Mouse (Mus musculus) CD4-positive, CD25-positive, alpha-beta regulatory T cell, adult 4 months (primary cell): ENCODE measurements around the gene Rnf5. TPM values are rescaled to one million over a fixed set of nuclear protein-coding genes. Genes with fewer than 3 reads are reported as not detected.

ENCODE experiments used
- ATAC-seq: one replicate; pipeline ENCODE4 v1.8.0; 2017
- polyA plus RNA-seq, 2 experiments: library from polyadenylated mRNA; unstranded; fragments of 100-300 nt; shearing (Covaris generic); gene quantifications; one replicate each; pipeline ENCODE4 v1.2.1; 2017

Rnf5 gene
- polyA plus RNA-seq, 2 experiments from 2014 or later, result 68.0 to 75.0 TPM

DNA sequence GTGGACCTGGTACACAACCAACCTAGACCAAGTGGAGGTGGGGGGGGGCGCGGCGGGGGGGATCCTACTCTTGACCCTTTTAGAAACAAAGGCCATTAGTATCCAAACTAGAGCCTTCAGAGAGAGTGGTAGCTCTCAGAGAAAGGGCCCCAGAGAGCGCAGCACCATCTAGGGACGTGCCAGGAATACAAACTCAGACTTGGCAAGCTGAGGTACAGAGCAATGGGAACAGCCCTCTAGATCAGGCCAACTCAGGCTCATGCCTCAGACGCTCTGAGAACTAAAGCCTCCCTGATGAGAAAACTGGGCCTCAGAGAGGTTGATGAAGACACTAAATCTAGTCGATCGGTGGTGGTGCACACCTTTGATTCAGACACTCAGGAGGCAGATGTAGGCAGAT lies 18.4 kb downstream of the Rnf5 start:
- no peak for ATAC-seq

GRCm38 (mm10) chr17:34583819-34584218 lies 19.7 kb downstream of the Rnf5 start:
- no peak for ATAC-seq

DNA sequence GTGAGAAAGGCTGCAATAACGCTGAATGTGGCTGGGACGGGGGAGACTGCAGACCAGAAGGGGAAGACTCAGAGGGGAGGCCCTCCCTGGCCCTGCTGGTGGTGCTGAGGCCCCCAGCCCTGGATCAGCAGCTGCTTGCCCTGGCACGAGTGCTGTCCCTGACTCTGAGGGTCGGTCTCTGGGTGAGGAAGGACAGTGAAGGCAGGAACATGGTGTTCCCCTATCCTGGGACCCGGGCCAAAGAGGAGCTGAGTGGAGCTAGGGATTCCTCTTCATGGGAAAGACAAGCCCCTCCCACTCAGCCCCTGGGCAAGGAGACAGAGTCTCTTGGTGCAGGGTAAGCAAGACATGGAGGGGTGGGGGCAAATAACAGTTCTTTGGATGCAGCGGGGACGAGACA lies 20.1 kb downstream of the Rnf5 start:
- ATAC-seq, result no peak

DNA sequence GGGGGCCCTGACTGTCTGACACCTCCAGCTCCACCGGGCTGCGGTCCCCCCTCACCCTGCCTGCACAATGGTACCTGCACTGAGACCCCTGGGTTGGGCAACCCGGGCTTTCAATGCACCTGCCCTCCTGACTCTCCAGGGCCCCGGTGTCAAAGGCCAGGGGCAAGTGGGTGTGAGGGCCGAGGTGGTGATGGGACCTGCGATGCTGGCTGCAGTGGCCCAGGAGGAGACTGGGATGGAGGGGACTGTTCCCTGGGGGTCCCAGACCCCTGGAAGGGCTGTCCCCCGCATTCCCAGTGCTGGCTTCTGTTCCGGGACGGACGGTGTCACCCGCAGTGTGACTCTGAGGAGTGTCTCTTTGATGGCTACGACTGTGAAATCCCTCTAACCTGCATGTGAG lies 21.0 kb downstream of the Rnf5 start:
- no peak for ATAC-seq

DNA sequence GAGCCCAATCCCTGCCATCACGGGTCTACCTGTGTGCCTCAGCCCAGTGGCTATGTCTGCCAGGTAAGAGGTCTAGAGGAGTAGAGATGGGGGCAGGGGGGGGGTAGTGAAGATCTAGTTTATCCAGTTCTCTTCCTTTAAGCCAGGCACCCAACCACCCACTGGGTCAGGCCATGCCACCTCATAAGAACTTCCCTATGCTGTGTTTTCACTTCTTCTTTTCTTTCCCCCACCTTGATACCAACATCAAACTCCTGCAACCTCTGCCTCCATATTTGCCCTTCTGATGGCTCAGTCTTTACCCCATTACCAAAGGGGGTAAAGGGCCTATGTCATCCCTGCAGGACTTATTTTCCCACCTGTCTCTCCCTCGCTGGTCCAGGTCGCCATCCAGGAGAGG lies 25.4 kb downstream of the Rnf5 start:
- no peak for ATAC-seq

DNA sequence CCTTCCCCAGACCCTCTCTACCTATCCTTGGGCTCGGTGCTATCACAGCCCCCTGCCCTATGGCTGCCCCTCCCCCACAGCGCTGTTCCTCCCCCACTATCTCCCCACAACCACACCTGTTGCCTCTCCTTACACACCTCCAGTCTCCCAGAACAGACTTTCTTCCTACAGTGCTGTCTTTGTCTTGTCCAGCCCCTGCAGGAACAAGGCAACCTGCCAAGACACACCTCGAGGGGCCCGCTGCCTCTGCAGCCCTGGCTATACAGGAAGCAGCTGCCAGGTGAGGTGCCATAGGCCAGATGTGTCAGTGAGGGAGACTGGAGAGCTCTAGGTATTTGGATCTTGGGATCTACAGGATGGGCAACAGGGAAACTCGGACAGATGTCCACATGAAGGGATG lies 26.9 kb downstream of the Rnf5 start:
- no peak for ATAC-seq

- ATAC-seq, result no peak
Observed at GRCm38 (mm10) chr17:34572361-34572760, 31.1 kb downstream of the Rnf5 start.

- no peak for ATAC-seq
Observed at GRCm38 (mm10) chr17:34571875-34572274, 31.6 kb downstream of the Rnf5 start.

GRCm38 (mm10) chr17:34569919-34570318 lies 33.6 kb downstream of the Rnf5 start:
- ATAC-seq, result no peak

GRCm38 (mm10) chr17:34568421-34568820 lies 35.1 kb downstream of the Rnf5 start:
- ATAC-seq, result no peak

DNA sequence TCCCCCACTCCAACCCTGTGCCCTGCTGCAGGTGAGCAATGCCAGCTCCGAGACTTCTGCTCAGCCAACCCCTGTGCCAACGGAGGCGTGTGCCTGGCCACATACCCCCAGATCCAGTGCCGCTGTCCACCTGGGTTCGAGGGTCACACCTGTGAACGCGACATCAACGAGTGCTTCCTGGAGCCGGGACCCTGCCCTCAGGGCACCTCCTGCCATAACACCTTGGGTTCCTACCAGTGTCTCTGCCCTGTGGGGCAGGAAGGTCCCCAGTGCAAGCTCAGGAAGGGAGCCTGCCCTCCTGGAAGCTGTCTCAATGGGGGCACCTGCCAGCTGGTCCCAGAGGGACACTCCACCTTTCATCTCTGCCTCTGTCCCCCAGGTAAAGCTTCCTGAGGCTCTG lies 36.2 kb downstream of the Rnf5 start:
- no peak for ATAC-seq

- no peak for ATAC-seq
Observed at GRCm38 (mm10) chr17:34564796-34565195, 38.7 kb downstream of the Rnf5 start.

- no peak for ATAC-seq
Observed at GRCm38 (mm10) chr17:34564003-34564421, 39.5 kb downstream of the Rnf5 start, which contains the start of gene Notch4. Gene Notch4, plus strand, starts transcription at chr17:34564268.

GRCm38 (mm10) chr17:34563354-34563753 lies 40.1 kb downstream of the Rnf5 start:
- ATAC-seq, result no peak

GRCm38 (mm10) chr17:34562595-34562994 lies 40.9 kb downstream of the Rnf5 start:
- ATAC-seq, result no peak

GRCm38 (mm10) chr17:34561200-34561599 lies 42.3 kb downstream of the Rnf5 start:
- ATAC-seq, result no peak

GRCm38 (mm10) chr17:34560438-34560837 lies 43.1 kb downstream of the Rnf5 start:
- ATAC-seq, result no peak

- ATAC-seq, result peak; percentile 62
Observed at GRCm38 (mm10) chr17:34559895-34560294, 43.6 kb downstream of the Rnf5 start.

DNA sequence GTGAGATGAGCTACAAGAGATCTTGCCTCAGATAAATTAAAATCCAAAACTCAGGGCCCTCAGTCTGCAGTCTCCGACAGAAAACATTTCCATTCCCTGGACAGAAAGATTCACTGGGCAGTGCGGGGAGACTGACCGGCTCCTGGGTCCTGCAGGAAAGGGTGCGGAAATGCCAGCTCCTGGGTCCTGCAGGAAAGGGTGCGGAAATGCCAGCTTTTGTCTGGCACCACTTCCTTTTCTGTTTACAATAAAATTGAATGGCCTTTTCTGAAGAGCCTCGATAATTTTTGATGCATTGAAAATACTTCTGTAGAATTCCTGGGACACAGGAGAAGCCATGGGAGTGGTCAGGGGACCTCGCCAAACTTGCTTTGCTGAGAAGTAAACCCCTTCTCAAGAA lies 44.4 kb downstream of the Rnf5 start:
- ATAC-seq, result no peak

DNA sequence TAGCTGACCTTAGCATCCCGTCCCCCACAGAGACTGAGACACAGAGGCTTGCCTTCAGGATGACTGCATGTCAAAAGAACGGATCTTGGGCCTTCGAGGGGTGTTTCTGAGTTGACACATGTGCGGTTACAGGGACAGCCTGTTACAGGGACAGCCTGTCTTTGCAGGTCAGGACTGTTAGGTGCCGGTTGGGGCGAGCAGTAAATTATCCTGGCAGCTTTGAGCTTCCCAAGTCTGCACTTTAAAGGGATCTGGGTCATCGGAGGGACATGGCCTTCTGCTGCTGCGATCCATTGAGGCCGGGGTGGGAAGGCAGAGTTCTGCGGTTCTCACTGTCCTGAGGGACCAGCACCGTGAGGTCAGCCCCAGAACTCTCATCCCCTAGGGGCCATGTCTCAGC lies 46.1 kb downstream of the Rnf5 start:
- ATAC-seq, result no peak

GRCm38 (mm10) chr17:34556406-34556805 lies 47.1 kb downstream of the Rnf5 start:
- no peak for ATAC-seq

DNA sequence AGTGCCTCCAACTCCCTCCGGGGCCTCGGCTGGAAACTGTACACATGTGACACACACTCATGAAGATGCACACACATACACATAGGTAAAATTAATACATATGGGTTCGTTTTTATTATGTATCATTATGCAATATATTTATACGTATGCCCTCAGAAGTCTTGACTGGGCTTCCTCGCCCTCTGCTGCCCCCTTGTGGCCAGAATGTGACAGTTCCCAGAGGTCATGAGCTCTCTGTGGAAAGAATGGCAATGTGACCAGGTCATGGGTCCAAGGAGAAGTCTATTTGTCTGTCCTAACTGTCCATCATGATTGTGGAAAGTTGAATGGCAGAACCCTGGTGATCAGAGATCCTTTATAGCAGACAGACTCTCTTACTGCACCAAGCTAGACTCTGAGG lies 48.0 kb downstream of the Rnf5 start:
- peak; percentile 68 for ATAC-seq
